Mouse (Mus musculus) C2C12 (cell line): ENCODE measurements around the gene Itgb5.

Source experiments
- CTCF ChIP-seq: IDR thresholded peaks from one replicate; pipeline ENCODE4 v1.5.1; 2011; ENCODE audit not compliant: control insufficient read depth, insufficient read depth, insufficient read length
- MYOD1 ChIP-seq: IDR thresholded peaks from one replicate; pipeline ENCODE4 v1.6.1; 2011; ENCODE audit warnings: low read depth; ENCODE audit not compliant: control insufficient read depth, insufficient read length

GRCm38 (mm10) chr16:33884201-33884600 is 54.7 kb downstream of the Itgb5 start:
- TF ChIP-seq CTCF (no peak), MYOD1 (no peak)
